Mouse (Mus musculus): ENCODE data around the gene Dnah14.
A peak's percentile ranks its signal among the peaks of the same experiment; 100 is the strongest.

- peak; percentile 32 for TF ChIP-seq CTCF (IDR thresholded peaks at IDR 0.05; ENCODE audit: low read depth)
- no peak for TF ChIP-seq EP300 (IDR thresholded peaks at IDR 0.05; ENCODE audit: low read depth)
Observed at GRCm38 (mm10) chr1:181769392-181769791, 193.0 kb downstream of the Dnah14 start.

Data from heart, postnatal 0 days (tissue).